In the genomic region with DNA sequence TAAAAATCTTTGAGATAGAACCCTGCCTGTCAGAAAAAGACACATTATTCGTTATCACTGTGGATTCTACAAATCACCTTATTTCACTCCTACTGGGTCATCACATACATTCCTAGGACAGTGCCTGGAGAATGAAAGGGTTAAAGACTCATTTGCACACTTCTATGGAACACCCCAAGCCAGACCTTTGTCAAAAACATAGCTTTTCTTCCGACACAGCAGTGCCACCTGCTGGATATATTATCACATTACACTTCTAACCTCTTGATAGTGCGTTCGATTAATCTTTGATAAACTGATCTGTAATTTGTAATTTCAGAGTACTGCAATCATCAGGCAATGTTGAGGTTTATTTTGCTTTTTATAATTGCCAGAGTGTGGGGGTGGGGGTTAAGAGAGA, we compare ENCODE assay signal across 9 mouse cellular contexts. TPM values are rescaled to one million over a fixed set of nuclear protein-coding genes. Genes with fewer than 3 reads are reported as not detected.
DNase-seq lines count a peak whose midpoint lies in the region; ATAC-seq lines count a peak whose summit lies in the region.
"Had no signal": no experiment of that assay in that cellular context is flagged by ENCODE, and none has a peak within 500 bp of the region (broad histone marks: within the 10 kb centered on the region; RNA-seq: fewer than 3 reads in every experiment).

No protein-coding gene starts in this region.

- H3K27me3 ChIP-seq in forebrain, embryonic 14.5 days (replicated peaks; ENCODE audit: control insufficient read depth, insufficient read depth, low read length) = no peaks in the 10 kb centered on the region
- H3K27me3 ChIP-seq in midbrain, embryonic 12.5 days = no peaks in the 10 kb centered on the region
- H3K27me3 ChIP-seq: heart, embryonic 15.5 days had no signal

- peak; percentile 87; the same call in 1 of the 2 replicates for ATAC-seq in forebrain, embryonic 14.5 days
- ATAC-seq in midbrain, embryonic 12.5 days (ENCODE audit: low FRiP score, low read depth) = peak; percentile 57; the same call in 1 of the 2 replicates

- no peak overlapping the region for H3K4me3 ChIP-seq in forebrain, embryonic 14.5 days (ENCODE audit: low read depth, low read length)
- H3K4me3 ChIP-seq in midbrain, embryonic 12.5 days = no peak overlapping the region
- H3K4me3 ChIP-seq: heart, embryonic 15.5 days had no signal

- intact Hi-C loops in gastrocnemius, postnatal 14 days (cut with DNase I; ENCODE audit: low total_unique reads) = no loop called here

- H3K9ac ChIP-seq in forebrain, embryonic 14.5 days (ENCODE audit: low read length) = no peak overlapping the region
- no peak overlapping the region for H3K9ac ChIP-seq in midbrain, embryonic 12.5 days (replicated peaks)
- H3K9ac ChIP-seq: heart, embryonic 15.5 days had no signal

- no peaks in the 10 kb centered on the region for H3K9me3 ChIP-seq in forebrain, embryonic 14.5 days (replicated peaks; ENCODE audit: control insufficient read depth, low read length)
- H3K9me3 ChIP-seq in midbrain, embryonic 12.5 days = no peaks in the 10 kb centered on the region
- H3K9me3 ChIP-seq: heart, embryonic 15.5 days had no signal

- no peaks in the 10 kb centered on the region for H3K36me3 ChIP-seq in forebrain, embryonic 14.5 days (ENCODE audit: control insufficient read depth, insufficient read depth, low read length)
- H3K36me3 ChIP-seq in midbrain, embryonic 12.5 days = no peaks in the 10 kb centered on the region
- H3K36me3 ChIP-seq: heart, embryonic 15.5 days had no signal

- H3K4me1 ChIP-seq in forebrain, embryonic 14.5 days (ENCODE audit: control insufficient read depth, insufficient read depth, low read length) = no peaks in the 10 kb centered on the region
- H3K4me1 ChIP-seq in midbrain, embryonic 12.5 days = no peaks in the 10 kb centered on the region; the same call in 1 of the 2 replicates
- H3K4me1 ChIP-seq: heart, embryonic 15.5 days had no signal

- no peak overlapping the region for H3K27ac ChIP-seq in forebrain, embryonic 14.5 days (ENCODE audit: low read depth, low read length)
- no peak overlapping the region for H3K27ac ChIP-seq in midbrain, embryonic 12.5 days (replicated peaks)
- H3K27ac ChIP-seq: heart, embryonic 15.5 days had no signal

- peak; percentile 12 for DNase-seq in heart, postnatal 4 days
- DNase-seq in heart, adult 8-10 months (ENCODE audit: low spot score) = no peak
- peak; percentile 59 for DNase-seq in 3T3-L1 (ENCODE audit: low read depth, low spot score)
- peak; percentile 47 for DNase-seq in ZHBTc4 (ENCODE audit: low read depth, low spot score)
- peak; percentile 85 for DNase-seq in forebrain, embryonic 14.5 days (ENCODE audit: low spot score)
- no peak for DNase-seq in testis, postnatal 14 days (ENCODE audit: low spot score)
- no peak for DNase-seq in gastrocnemius, postnatal 14 days

- no peak overlapping the region for H3K4me2 ChIP-seq in forebrain, embryonic 14.5 days (ENCODE audit: low read length)
- no peak overlapping the region for H3K4me2 ChIP-seq in midbrain, embryonic 12.5 days (replicated peaks)
- H3K4me2 ChIP-seq: heart, embryonic 15.5 days had no signal

- 26% methylated on average over 4 of the region's 4 CpGs for WGBS in forebrain, embryonic 14.5 days
- WGBS in midbrain, embryonic 12.5 days = 31% methylated on average over 4 of the region's 4 CpGs

RNA-seq across cellular contexts. Expression of gene Ppp1r17, which starts 31.8 kb away (rescaled TPM):
- under 1 TPM in 1 of 2 experiments, not detected in 1; 0.25 TPM for total RNA-seq in heart, postnatal 4 days (2021)
- total RNA-seq in heart, adult 8-10 months (2022) = under 1 TPM in 1 of 4 experiments, not detected in 3; 0.14 TPM
- polyA plus RNA-seq in forebrain, embryonic 14.5 days (2014; fragmentation: Nextera tagmentation; extraction: Ambion mirVana) = 3.1 and 3.5 TPM in 2 replicates
- 16.2 and 21.0 TPM in 2 replicates for polyA plus RNA-seq in midbrain, embryonic 12.5 days (2016; fragmentation: Nextera tagmentation; extraction: Ambion mirVana)
- not detected for total RNA-seq in gastrocnemius, postnatal 14 days (2021)

Comparison
In these comparisons a context has a peak if more than half of its experiments do, and no peak if none do; other contexts are left out.
1. DNase-seq: peak in heart, postnatal 4 days (single experiment), 3T3-L1 (single experiment), ZHBTc4 (single experiment) and forebrain, embryonic 14.5 days (single experiment); none in heart, adult 8-10 months (single experiment), testis, postnatal 14 days (single experiment) and gastrocnemius, postnatal 14 days (single experiment).